Mouse (Mus musculus): ENCODE measurements at regions not wholly inside any gene's neighbourhood (a gene's known extent, or its start where the extent isn't known, plus 50 kb on each side); places are given as distances from the start of the nearest gene placed in this dataset.

GRCm38 (mm10) chr1:88943039-88943438, 127.2 kb upstream of the Sh3bp4 start:
- Histone ChIP-seq H3K9ac (no peak overlapping the region), H3K27ac (no peak overlapping the region), H3K4me3 (no peak overlapping the region), H3K4me2 (replicated peaks) (no peak overlapping the region), H3K9me3 (no peaks in the 10 kb centered on the region), H3K36me3 (no peaks in the 10 kb centered on the region), H3K27me3 (no peaks in the 10 kb centered on the region), H3K4me1 (0 out of 2 replicates have a peak, but pooled peaks cover 5% of the 10 kb centered on the region)
- WGBS = 45% methylated on average over 8 of the region's 8 CpGs
- no peak for ATAC-seq (ENCODE audit: low FRiP score, low read depth)

GRCm38 (mm10) chr1:88945868-88946267, 124.3 kb upstream of the Sh3bp4 start:
- Histone ChIP-seq H3K27ac (no peak overlapping the region), H3K4me3 (no peak overlapping the region), H3K9me3 (peaks cover 8% of the 10 kb centered on the region; the same call in 1 of the 2 replicates), H3K27me3 (no peaks in the 10 kb centered on the region), H3K36me3 (no peaks in the 10 kb centered on the region), H3K4me1 (no peaks in the 10 kb centered on the region), H3K4me2 (replicated peaks) (no peak overlapping the region), H3K9ac (no peak overlapping the region)
- ATAC-seq (ENCODE audit: low FRiP score, low read depth) = no peak
- WGBS = 91% methylated on average over 10 of the region's 10 CpGs

GRCm38 (mm10) chr1:88946374-88946773, 123.8 kb upstream of the Sh3bp4 start:
- no peaks in the 10 kb centered on the region for H3K36me3 ChIP-seq
- H3K27ac ChIP-seq = no peak overlapping the region
- H3K27me3 ChIP-seq = no peaks in the 10 kb centered on the region
- H3K4me2 ChIP-seq (replicated peaks) = no peak overlapping the region
- WGBS = 86% methylated on average over 8 of the region's 8 CpGs
- no peak overlapping the region for H3K9ac ChIP-seq
- no peak for ATAC-seq (ENCODE audit: low FRiP score, low read depth)
- H3K4me1 ChIP-seq = no peaks in the 10 kb centered on the region
- peaks cover 8% of the 10 kb centered on the region; the same call in 1 of the 2 replicates for H3K9me3 ChIP-seq
- H3K4me3 ChIP-seq = no peak overlapping the region

GRCm38 (mm10) chr1:88949911-88950310, 120.3 kb upstream of the Sh3bp4 start:
- no peak overlapping the region for H3K27ac ChIP-seq
- peaks cover 8% of the 10 kb centered on the region; the same call in 1 of the 2 replicates for H3K9me3 ChIP-seq
- no peaks in the 10 kb centered on the region for H3K4me1 ChIP-seq
- no peaks in the 10 kb centered on the region for H3K36me3 ChIP-seq
- H3K9ac ChIP-seq = no peak overlapping the region
- WGBS = 80% methylated on average over 1 of the region's 1 CpGs
- ATAC-seq (ENCODE audit: low FRiP score, low read depth) = no peak
- no peaks in the 10 kb centered on the region for H3K27me3 ChIP-seq
- H3K4me3 ChIP-seq = no peak overlapping the region
- no peak overlapping the region for H3K4me2 ChIP-seq (replicated peaks)

GRCm38 (mm10) chr1:88953516-88953915, 116.7 kb upstream of the Sh3bp4 start:
- H3K27me3 ChIP-seq = no peaks in the 10 kb centered on the region
- no peak for ATAC-seq (ENCODE audit: low FRiP score, low read depth)
- no peak overlapping the region for H3K4me2 ChIP-seq (replicated peaks)
- H3K4me1 ChIP-seq = no peaks in the 10 kb centered on the region
- no peak overlapping the region for H3K9ac ChIP-seq
- WGBS = 91% methylated on average over 4 of the region's 4 CpGs
- H3K9me3 ChIP-seq = peaks cover 8% of the 10 kb centered on the region; the same call in 1 of the 2 replicates
- no peak overlapping the region for H3K27ac ChIP-seq
- no peaks in the 10 kb centered on the region for H3K36me3 ChIP-seq
- no peak overlapping the region for H3K4me3 ChIP-seq

GRCm38 (mm10) chr1:88954784-88955183, 115.4 kb upstream of the Sh3bp4 start:
- H3K4me2 ChIP-seq (replicated peaks) = no peak overlapping the region
- no peaks in the 10 kb centered on the region for H3K27me3 ChIP-seq
- no peaks in the 10 kb centered on the region for H3K9me3 ChIP-seq
- H3K9ac ChIP-seq = no peak overlapping the region
- H3K36me3 ChIP-seq = no peaks in the 10 kb centered on the region
- WGBS = 88% methylated on average over 5 of the region's 5 CpGs
- no peak overlapping the region for H3K27ac ChIP-seq
- no peaks in the 10 kb centered on the region for H3K4me1 ChIP-seq
- ATAC-seq (ENCODE audit: low FRiP score, low read depth) = no peak
- no peak overlapping the region for H3K4me3 ChIP-seq

GRCm38 (mm10) chr1:88957061-88957460, 113.2 kb upstream of the Sh3bp4 start:
- H3K4me1 ChIP-seq = no peaks in the 10 kb centered on the region
- H3K36me3 ChIP-seq = no peaks in the 10 kb centered on the region
- no peaks in the 10 kb centered on the region for H3K9me3 ChIP-seq
- no peak overlapping the region for H3K4me3 ChIP-seq
- H3K27ac ChIP-seq = no peak overlapping the region
- H3K27me3 ChIP-seq = no peaks in the 10 kb centered on the region
- ATAC-seq (ENCODE audit: low FRiP score, low read depth) = no peak
- H3K4me2 ChIP-seq (replicated peaks) = no peak overlapping the region
- WGBS = 85% methylated on average over 5 of the region's 5 CpGs
- no peak overlapping the region for H3K9ac ChIP-seq

- no peaks in the 10 kb centered on the region for H3K9me3 ChIP-seq
- no peak overlapping the region for H3K27ac ChIP-seq
- 30% methylated on average over 4 of the region's 4 CpGs for WGBS
- H3K36me3 ChIP-seq = no peaks in the 10 kb centered on the region
- H3K4me3 ChIP-seq = no peak overlapping the region
- ATAC-seq (ENCODE audit: low FRiP score, low read depth) = no peak
- no peak overlapping the region for H3K4me2 ChIP-seq (replicated peaks)
- no peaks in the 10 kb centered on the region for H3K27me3 ChIP-seq
- no peak overlapping the region for H3K9ac ChIP-seq
- no peaks in the 10 kb centered on the region for H3K4me1 ChIP-seq
Measured at GRCm38 (mm10) chr1:88959715-88960114, 110.5 kb upstream of the Sh3bp4 start.

- no peak for ATAC-seq (ENCODE audit: low FRiP score, low read depth)
- H3K36me3 ChIP-seq = no peaks in the 10 kb centered on the region
- H3K27me3 ChIP-seq = no peaks in the 10 kb centered on the region
- no peak overlapping the region for H3K27ac ChIP-seq
- 86% methylated on average over 11 of the region's 11 CpGs for WGBS
- no peak overlapping the region for H3K4me2 ChIP-seq (replicated peaks)
- H3K4me1 ChIP-seq = no peaks in the 10 kb centered on the region
- H3K9ac ChIP-seq = no peak overlapping the region
- no peaks in the 10 kb centered on the region for H3K9me3 ChIP-seq
- H3K4me3 ChIP-seq = no peak overlapping the region
Measured at GRCm38 (mm10) chr1:88960142-88960541, 110.1 kb upstream of the Sh3bp4 start.

GRCm38 (mm10) chr1:88964045-88964747, 106.0 kb upstream of the Sh3bp4 start:
- H3K36me3 ChIP-seq = no peaks in the 10 kb centered on the region
- H3K27me3 ChIP-seq = no peaks in the 10 kb centered on the region
- H3K27ac ChIP-seq = no peak overlapping the region
- H3K4me1 ChIP-seq = no peaks in the 10 kb centered on the region
- H3K4me2 ChIP-seq (replicated peaks) = no peak overlapping the region
- 80% methylated on average over 14 of the region's 14 CpGs for WGBS
- H3K9ac ChIP-seq = no peak overlapping the region
- H3K4me3 ChIP-seq = no peak overlapping the region
- H3K9me3 ChIP-seq = no peaks in the 10 kb centered on the region
- no peak for ATAC-seq (ENCODE audit: low FRiP score, low read depth)

- Histone ChIP-seq H3K4me2 (replicated peaks) (no peak overlapping the region), H3K4me1 (no peaks in the 10 kb centered on the region), H3K4me3 (no peak overlapping the region), H3K27ac (no peak overlapping the region), H3K9ac (no peak overlapping the region), H3K9me3 (no peaks in the 10 kb centered on the region), H3K27me3 (no peaks in the 10 kb centered on the region), H3K36me3 (no peaks in the 10 kb centered on the region)
- 89% methylated on average over 2 of the region's 2 CpGs for WGBS
- ATAC-seq (ENCODE audit: low FRiP score, low read depth) = no peak
Measured at GRCm38 (mm10) chr1:88966416-88966815, 103.8 kb upstream of the Sh3bp4 start.

- 83% methylated on average over 7 of the region's 7 CpGs for WGBS
- no peaks in the 10 kb centered on the region for H3K9me3 ChIP-seq
- no peak for ATAC-seq (ENCODE audit: low FRiP score, low read depth)
Measured at GRCm38 (mm10) chr1:88968142-88968541, 102.1 kb upstream of the Sh3bp4 start.

GRCm38 (mm10) chr1:88969016-88969415, 101.2 kb upstream of the Sh3bp4 start:
- H3K9me3 ChIP-seq = no peaks in the 10 kb centered on the region
- WGBS = 81% methylated on average over 7 of the region's 7 CpGs
- H3K4me3 ChIP-seq = no peak overlapping the region

More at GRCm38 (mm10) chr1:88968142-88968541, 102.1 kb upstream of the Sh3bp4 start:
- Histone ChIP-seq H3K36me3 (no peaks in the 10 kb centered on the region), H3K4me3 (no peak overlapping the region), H3K27ac (no peak overlapping the region), H3K9ac (no peak overlapping the region), H3K4me2 (replicated peaks) (no peak overlapping the region), H3K4me1 (no peaks in the 10 kb centered on the region), H3K27me3 (no peaks in the 10 kb centered on the region)

More at GRCm38 (mm10) chr1:88969016-88969415, 101.2 kb upstream of the Sh3bp4 start:
- no peak for ATAC-seq (ENCODE audit: low FRiP score, low read depth)
- Histone ChIP-seq H3K36me3 (no peaks in the 10 kb centered on the region), H3K9ac (no peak overlapping the region), H3K4me1 (0 out of 2 replicates have a peak, but pooled peaks cover 3% of the 10 kb centered on the region), H3K4me2 (replicated peaks) (no peak overlapping the region), H3K27ac (no peak overlapping the region), H3K27me3 (no peaks in the 10 kb centered on the region)

Measured in limb, embryonic 13.5 days (tissue).